Mouse (Mus musculus) stomach, embryonic 16.5 days (tissue): ENCODE data around the gene Rnf168. TPM values are rescaled to one million over a fixed set of nuclear protein-coding genes. Genes with fewer than 3 reads are reported as not detected.

ENCODE experiments used
- ATAC-seq: fragments of 200-750 bp; cut with Nextera tagmentation; 2 replicates; pipeline ENCODE4 v1.8.0; 2017; ENCODE audit warnings: moderate number of reproducible peaks, moderate TSS enrichment; ENCODE audit not compliant: insufficient read depth, low FRiP score
- H3K27ac ChIP-seq: fragments of 300-500 bp; sonication (generic); 2 replicates; pipeline ENCODE4 v1.5.1; 2014; ENCODE audit warnings: low read length
- H3K27me3 ChIP-seq: fragments of 300-500 bp; sonication (generic); 2 replicates; pipeline ENCODE4 v1.6.1; 2014; ENCODE audit warnings: low read length, control low read depth, mixed read lengths; ENCODE audit not compliant: control insufficient read depth, insufficient read depth
- H3K36me3 ChIP-seq: fragments of 300-500 bp; sonication (generic); 2 replicates; pipeline ENCODE4 v1.6.1; 2014; ENCODE audit warnings: low read length; ENCODE audit not compliant: control insufficient read depth, insufficient read depth
- H3K4me1 ChIP-seq: fragments of 300-500 bp; sonication (generic); 2 replicates; pipeline ENCODE4 v1.6.1; 2014; ENCODE audit warnings: low read length, control low read depth, mixed read lengths; ENCODE audit not compliant: control insufficient read depth, insufficient read depth
- H3K4me2 ChIP-seq: fragments of 300-500 bp; sonication (generic); 2 replicates; pipeline ENCODE4 v1.6.1; 2014; ENCODE audit warnings: low read depth, low read length, mixed read lengths
- H3K4me3 ChIP-seq: fragments of 300-500 bp; sonication (generic); replicated peaks from 2 replicates; pipeline ENCODE4 v1.5.1; 2014; ENCODE audit warnings: mild to moderate bottlenecking, low read length
- H3K9ac ChIP-seq: fragments of 300-500 bp; sonication (generic); 2 replicates; pipeline ENCODE4 v1.6.1; 2014; ENCODE audit warnings: low read length
- H3K9me3 ChIP-seq: fragments of 300-500 bp; sonication (generic); replicated peaks from 2 replicates; pipeline ENCODE4 v1.6.1; 2016; ENCODE audit warnings: low read length, control low read depth; ENCODE audit not compliant: control insufficient read depth
- WGBS: fragments of 180-500 bp; shearing (Covaris S2); extraction: QIAGEN DNeasy Blood & Tissue Kit; methylation state at CpG from one replicate; pipeline ENCODE4 v1.1.7; 2014; 5-methylcytosine and 5-hydroxymethylcytosine counted together
- polyA plus RNA-seq: library from polyadenylated mRNA; unstranded; fragments of >200 nt; fragmentation: Nextera tagmentation; extraction: Ambion mirVana; gene quantifications from 2 replicates; pipeline ENCODE4 v1.2.1, GENCODE M21; 2015

Rnf168 gene
- polyA plus RNA-seq, 1 experiment from 2014 or later = 18.4 TPM

DNA sequence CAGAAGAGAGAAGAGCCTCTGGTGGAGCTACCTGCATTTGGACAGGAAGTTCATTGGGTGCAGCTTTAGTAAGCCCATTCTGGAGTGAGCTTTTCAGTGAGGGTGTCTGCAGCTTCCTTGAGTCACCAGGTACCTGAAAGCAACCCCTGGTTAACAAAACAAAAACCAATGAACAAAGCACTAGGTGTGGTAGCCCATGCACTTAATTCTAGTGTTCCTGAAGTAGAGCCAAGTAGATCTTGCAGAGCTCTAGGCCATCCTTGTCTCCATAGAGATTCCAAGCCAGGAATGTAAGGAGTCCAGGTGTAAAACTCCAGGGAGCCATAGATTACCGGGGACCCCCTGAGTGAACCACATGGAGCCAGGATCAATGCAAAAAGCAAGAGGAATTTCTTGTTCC lies 25.8 kb downstream of the Rnf168 start:
- WGBS = 54% methylated on average over 1 of the region's 1 CpGs
- H3K9ac ChIP-seq = no peak overlapping the region
- H3K4me1 ChIP-seq = no peaks in the 10 kb centered on the region

DNA sequence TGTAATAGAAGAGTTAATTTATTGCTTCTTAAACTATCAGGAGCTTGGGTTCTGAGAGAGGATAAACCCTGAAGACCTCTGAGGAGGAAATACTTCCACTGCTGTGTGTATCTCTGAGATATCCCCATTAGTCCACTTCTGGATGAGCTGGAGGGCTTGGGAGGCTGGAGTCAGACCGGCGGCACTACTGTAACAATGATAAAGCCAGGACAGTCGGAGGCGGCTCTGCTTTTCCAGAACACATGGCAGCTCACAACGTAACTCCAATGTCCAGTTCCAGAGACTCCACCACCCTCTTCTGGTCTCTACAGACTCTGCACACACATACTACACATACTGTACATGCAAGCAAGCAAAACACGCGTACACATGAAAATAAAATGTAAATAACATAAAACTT lies 26.6 kb downstream of the Rnf168 start:
- no peak overlapping the region for H3K4me3 ChIP-seq
- no peaks in the 10 kb centered on the region for H3K27me3 ChIP-seq
- H3K9me3 ChIP-seq = no peaks in the 10 kb centered on the region
- WGBS = 95% methylated on average over 7 of the region's 7 CpGs
- peaks cover 7% of the 10 kb centered on the region; the same call in 1 of the 2 replicates for H3K36me3 ChIP-seq
- no peaks in the 10 kb centered on the region for H3K4me1 ChIP-seq
- no peak for ATAC-seq
- H3K9ac ChIP-seq = no peak overlapping the region
- no peak overlapping the region for H3K4me2 ChIP-seq
- no peak overlapping the region for H3K27ac ChIP-seq

More for the DNA sequence above, 25.8 kb downstream of the Rnf168 start:
- Histone ChIP-seq H3K9me3 (no peaks in the 10 kb centered on the region), H3K27me3 (no peaks in the 10 kb centered on the region), H3K4me2 (no peak overlapping the region), H3K27ac (no peak overlapping the region), H3K36me3 (peaks cover 9% of the 10 kb centered on the region; the same call in 1 of the 2 replicates), H3K4me3 (no peak overlapping the region)
- no peak for ATAC-seq

DNA sequence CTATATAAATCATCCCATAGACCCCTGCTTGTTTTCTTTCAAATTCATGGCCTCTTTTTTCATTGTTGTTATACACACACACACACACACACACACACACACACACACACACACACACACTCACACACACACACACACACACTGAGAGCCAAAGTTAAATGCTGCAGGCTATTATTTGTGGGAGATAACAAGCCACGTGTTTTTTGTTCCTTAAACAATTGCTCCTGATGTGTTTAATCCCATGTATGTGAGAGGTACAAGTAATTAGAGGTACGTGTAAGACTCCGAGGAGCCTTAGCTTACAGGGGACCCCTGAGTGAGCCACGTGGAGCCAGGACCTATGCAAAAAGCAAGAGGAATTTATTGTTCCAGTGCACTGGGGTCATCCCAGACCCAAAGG lies 34.7 kb downstream of the Rnf168 start:
- Histone ChIP-seq H3K9me3 (no peaks in the 10 kb centered on the region), H3K27ac (no peak overlapping the region), H3K4me2 (no peak overlapping the region), H3K4me1 (no peaks in the 10 kb centered on the region), H3K9ac (no peak overlapping the region), H3K36me3 (no peaks in the 10 kb centered on the region), H3K4me3 (no peak overlapping the region), H3K27me3 (no peaks in the 10 kb centered on the region)
- ATAC-seq = no peak
- WGBS = 79% methylated on average over 4 of the region's 4 CpGs

DNA sequence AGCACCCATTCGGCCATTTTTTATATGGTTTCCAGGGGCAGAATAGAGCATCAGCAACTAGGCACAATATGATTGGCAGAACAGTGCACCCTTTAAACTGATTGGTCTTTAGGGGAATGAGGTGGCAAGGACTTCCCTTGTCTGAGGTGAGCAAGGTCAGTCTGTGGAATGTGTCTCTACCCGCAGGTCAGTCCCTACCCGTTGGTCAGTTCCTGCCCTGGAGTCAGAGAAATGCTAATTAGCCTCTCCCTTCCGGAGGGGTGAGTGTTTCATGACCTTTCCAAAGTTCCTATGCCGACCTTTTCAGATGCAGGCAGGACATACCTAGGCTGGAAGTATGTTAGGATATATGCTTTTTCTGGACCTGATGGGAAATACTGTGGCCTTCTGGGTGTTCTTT lies 35.1 kb downstream of the Rnf168 start:
- WGBS = 36% methylated on average over 5 of the region's 5 CpGs
- ATAC-seq = no peak
- no peaks in the 10 kb centered on the region for H3K36me3 ChIP-seq
- no peak overlapping the region for H3K4me3 ChIP-seq
- H3K4me2 ChIP-seq = no peak overlapping the region
- no peaks in the 10 kb centered on the region for H3K4me1 ChIP-seq
- H3K27ac ChIP-seq = no peak overlapping the region
- no peaks in the 10 kb centered on the region for H3K9me3 ChIP-seq
- H3K9ac ChIP-seq = no peak overlapping the region
- no peaks in the 10 kb centered on the region for H3K27me3 ChIP-seq

DNA sequence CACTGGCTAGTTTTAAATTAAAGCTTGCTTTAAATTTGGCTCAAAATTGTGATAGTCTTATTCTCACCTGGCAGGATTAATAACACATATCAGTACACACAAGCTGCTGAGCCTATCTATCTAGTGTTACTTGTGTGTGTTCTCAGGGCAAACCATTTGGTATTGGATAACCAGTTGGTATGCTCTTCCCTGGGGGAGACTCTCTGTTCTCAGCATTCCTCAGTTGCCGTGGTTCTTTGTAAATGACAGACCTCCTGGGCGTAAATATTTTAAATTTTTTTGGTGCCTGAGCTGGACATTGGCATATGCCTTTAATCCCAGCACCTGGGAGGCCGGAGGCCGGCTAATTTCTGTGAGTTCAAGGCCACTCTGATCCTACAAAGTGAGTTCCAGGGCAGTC lies 35.6 kb downstream of the Rnf168 start:
- Histone ChIP-seq H3K36me3 (no peaks in the 10 kb centered on the region), H3K9me3 (no peaks in the 10 kb centered on the region), H3K4me2 (no peak overlapping the region), H3K4me3 (no peak overlapping the region), H3K27me3 (no peaks in the 10 kb centered on the region), H3K4me1 (no peaks in the 10 kb centered on the region), H3K27ac (no peak overlapping the region), H3K9ac (no peak overlapping the region)
- 50% methylated on average over 4 of the region's 4 CpGs for WGBS
- ATAC-seq = no peak

DNA sequence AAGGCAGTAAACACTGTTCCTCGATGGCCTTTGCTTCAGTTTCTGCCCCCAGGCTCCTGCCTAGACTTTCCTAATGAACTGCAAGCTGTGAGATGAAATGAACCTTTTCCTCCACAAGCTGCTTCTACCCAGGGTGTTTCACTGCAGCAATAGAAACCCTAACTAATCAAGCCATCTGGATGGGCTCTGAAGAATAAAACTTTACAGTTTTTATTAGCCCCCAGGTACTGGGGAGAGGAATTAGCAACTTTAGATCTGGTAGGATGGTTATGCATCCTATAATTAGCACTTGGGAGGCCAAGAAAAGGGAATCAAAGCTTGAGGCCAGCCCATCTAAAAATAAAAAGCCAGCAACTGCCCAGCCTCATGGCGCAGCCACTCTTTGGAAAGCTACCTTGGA lies 39.3 kb downstream of the Rnf168 start:
- ATAC-seq = no peak
- Histone ChIP-seq H3K4me2 (no peak overlapping the region), H3K36me3 (no peaks in the 10 kb centered on the region), H3K4me3 (no peak overlapping the region), H3K9ac (no peak overlapping the region), H3K4me1 (no peaks in the 10 kb centered on the region), H3K9me3 (no peaks in the 10 kb centered on the region), H3K27ac (no peak overlapping the region), H3K27me3 (no peaks in the 10 kb centered on the region)
- WGBS = 86% methylated on average over 2 of the region's 2 CpGs

DNA sequence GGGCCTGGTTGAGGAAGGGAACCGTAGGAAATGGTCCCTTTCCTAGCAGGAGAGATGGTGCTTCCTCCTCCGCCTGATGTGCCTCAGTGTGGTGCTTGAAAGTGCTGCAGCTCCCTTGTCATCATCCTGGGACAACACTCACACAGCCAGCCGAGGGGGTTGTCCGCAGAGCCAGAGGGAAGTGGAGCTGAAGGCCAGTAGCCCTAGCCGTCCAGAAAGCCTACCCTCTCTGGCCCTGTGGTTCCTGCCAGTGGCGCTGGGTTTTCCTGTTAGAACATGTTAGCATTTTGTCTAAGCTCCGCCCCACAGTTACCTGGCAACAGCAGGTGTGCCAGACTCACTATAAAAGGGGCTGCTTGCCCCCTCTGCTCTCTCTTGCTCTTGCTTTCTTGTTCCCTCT lies 46.7 kb downstream of the Rnf168 start:
- Histone ChIP-seq H3K4me2 (no peak overlapping the region), H3K9ac (peak overlapping the region; percentile 11; the same call in 1 of the 2 replicates), H3K9me3 (no peaks in the 10 kb centered on the region), H3K36me3 (no peaks in the 10 kb centered on the region), H3K27ac (no peak overlapping the region), H3K27me3 (no peaks in the 10 kb centered on the region), H3K4me1 (no peaks in the 10 kb centered on the region), H3K4me3 (no peak overlapping the region)
- WGBS = 27% methylated on average over 7 of the region's 7 CpGs
- no peak for ATAC-seq

DNA sequence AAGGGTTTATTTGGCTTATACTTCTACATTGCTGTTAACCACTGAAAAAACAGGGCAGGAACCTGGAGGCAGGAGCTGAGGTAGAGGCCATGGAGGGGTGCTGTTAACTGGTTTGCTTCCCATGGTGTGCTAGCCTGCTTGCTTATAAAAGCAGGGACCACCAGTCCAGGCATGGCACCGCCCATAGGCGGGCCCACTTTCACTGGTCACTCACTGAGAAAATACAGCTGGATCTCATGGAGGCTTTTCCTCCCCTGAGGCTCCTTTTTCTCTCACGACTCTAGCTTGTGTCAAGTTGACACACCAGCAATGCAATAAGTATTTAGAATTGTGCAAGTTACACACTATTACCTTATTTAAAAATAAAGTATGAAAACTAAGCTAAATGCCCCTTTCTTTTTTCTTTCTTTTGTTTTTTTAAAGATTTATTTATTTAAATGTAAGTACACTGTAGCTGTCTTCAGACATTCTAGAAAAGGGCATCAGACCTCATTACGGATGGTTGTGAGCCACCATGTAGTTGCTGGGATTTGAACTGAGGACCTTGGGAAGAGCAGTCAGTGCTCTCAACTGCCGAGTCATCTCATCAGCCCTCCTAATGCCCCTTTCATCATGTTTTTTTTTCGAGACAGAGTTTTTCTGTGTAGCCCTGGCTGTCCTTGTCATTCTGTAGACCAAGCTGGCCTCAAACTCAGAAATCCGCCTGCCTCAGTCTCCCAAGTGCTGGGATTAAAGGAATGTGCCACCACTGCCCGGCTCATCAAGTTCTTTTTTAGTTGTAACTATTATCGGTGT lies 53.8 kb downstream of the Rnf168 start:
- 41% methylated on average over 9 of the region's 9 CpGs for WGBS
- no peaks in the 10 kb centered on the region for H3K36me3 ChIP-seq
- H3K4me1 ChIP-seq = no peaks in the 10 kb centered on the region
- ATAC-seq = no peak
- peak overlapping the region; percentile 100 for H3K4me3 ChIP-seq
- H3K27ac ChIP-seq = no peak overlapping the region
- H3K9me3 ChIP-seq = no peaks in the 10 kb centered on the region
- H3K9ac ChIP-seq = peak overlapping the region; percentile 26; the same call in 1 of the 2 replicates
- peak overlapping the region; percentile 54 for H3K4me2 ChIP-seq
- no peaks in the 10 kb centered on the region for H3K27me3 ChIP-seq

DNA sequence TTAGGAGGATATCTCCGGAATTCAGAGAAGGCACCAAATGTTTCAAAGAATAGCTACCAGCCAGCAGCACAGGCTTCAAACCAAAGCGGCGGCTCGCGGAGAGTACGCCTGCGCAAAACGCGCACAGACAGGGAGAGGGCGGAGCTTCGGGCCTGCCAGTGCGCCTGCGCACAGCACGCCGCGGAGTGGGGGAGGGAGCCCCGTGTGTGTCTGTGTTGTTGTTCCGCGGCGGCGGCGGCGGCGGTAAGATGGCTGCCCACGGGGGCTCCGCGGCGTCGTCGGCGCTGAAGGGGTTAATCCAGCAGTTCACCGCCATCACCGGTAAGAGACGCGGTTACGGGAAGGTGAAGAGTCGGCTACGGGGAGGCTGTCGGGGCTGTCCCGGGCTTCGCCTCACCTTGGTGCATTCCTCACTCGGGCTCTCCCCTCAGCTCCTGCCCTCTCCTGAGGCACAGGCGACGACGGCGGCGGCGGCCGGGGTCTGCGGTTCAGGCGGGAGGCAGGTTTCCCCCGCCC lies 54.8 kb downstream of the Rnf168 start, which contains the start of gene Ubxn7:
Gene Ubxn7, plus strand, starts transcription at position 218 of the 516 bp plus-strand sequence.
- H3K4me3 ChIP-seq = peak within 1 kb of the TSS; percentile 100
- no peaks in the 10 kb centered on the region for H3K36me3 ChIP-seq
- H3K27me3 ChIP-seq = no peaks in the 10 kb centered on the region
- H3K27ac ChIP-seq = peak within 1 kb of the TSS; percentile 98
- peak; percentile 98 for ATAC-seq
- peak within 1 kb of the TSS; percentile 97 for H3K9ac ChIP-seq
- peak within 1 kb of the TSS; percentile 54 for H3K4me2 ChIP-seq
- no peaks in the 10 kb centered on the region for H3K9me3 ChIP-seq
- no peaks in the 10 kb centered on the region for H3K4me1 ChIP-seq
- under 1% methylated on average over 52 of the region's 52 CpGs for WGBS
